Mouse (Mus musculus): ENCODE measurements around the gene Sh2d3c. TPM values are rescaled to one million over a fixed set of nuclear protein-coding genes. Genes with fewer than 3 reads are reported as not detected.
A peak's percentile ranks its signal among the peaks of the same experiment; 100 is the strongest.

The Sh2d3c gene
- total RNA-seq, 4 experiments from 2014 or later: 12.4 to 23.9 (median 18.0) TPM

DNA sequence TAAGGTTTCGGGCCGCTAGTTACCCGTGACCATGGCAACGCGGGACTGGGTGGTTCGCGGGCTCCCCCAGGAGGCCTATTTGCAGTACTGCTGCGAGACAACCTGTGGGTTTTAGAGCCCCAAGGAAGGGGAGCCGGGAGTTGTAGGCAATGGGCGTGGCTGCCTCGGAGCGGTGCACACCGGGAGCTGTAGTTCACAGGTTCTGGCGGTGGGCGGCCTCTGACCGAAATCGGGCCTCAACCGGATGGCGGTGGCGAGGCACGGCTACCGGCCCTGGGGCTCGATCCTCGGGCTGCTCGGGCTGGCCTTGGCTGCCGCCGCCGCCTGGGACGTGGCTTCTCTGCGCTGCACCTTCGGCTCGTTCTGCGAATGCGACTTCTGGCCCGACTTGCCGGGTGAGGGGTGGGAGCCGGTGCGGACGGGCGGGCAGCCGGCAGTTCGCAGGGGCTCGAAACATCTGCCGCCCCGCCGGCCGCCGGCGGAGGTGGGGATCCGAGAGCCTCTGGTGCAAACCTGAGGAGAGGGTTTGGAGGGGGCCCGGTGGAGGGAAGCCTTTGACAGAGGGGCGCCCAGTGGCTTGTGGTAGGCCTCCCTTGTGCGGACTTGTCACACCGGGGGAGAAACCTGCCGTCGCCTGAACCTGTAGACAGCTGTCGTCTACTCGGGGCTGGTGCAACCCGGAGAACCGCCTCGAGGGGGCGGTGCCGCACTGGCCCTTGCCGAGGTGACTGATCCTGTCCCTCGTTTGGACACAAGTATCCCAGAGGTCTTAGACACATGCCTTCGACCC, 36.4 kb downstream of the Sh2d3c start, which contains the start of gene Tor2a:
Gene Tor2a, plus strand, starts transcription at position 179 of the 790 bp plus-strand sequence.
- DNase-seq: peak; percentile 96

DNA sequence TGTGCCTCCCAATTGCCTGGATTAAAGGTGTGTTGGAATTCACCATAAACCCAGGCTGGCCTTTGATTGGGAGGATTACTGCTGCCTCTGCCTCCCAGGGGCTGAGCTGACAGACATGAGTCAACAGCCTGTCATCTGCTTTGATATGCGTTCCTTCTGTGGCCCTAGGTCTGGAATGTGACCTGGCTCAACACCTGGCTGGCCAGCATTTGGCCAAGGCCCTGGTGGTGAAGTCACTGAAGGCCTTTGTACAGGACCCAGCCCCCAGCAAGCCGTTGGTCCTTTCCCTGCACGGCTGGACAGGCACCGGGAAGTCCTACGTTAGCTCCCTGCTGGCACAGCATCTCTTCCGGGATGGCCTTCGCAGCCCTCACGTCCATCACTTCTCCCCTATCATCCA, 37.6 kb downstream of the Sh2d3c start:
- no peak for DNase-seq

DNA sequence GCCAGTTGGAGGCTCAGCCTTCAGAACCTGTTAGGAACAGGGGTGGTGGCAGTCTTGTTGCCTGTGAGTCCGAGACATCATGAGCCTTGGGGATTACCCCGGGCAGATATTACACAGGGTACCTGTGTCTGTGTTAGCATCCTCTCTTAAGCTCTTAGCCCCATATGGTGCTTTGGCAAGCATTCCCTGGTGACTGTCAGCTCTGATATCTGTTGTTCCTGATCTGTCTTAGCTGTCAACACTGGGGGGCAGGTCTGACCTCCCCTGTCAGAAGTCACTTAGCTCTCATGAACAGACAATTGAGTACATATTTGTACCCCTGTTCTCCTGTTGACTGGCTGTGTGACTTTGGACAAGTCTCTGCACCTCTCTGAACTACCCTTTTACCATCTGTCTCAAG, 38.1 kb downstream of the Sh2d3c start:
- DNase-seq: no peak

DNA sequence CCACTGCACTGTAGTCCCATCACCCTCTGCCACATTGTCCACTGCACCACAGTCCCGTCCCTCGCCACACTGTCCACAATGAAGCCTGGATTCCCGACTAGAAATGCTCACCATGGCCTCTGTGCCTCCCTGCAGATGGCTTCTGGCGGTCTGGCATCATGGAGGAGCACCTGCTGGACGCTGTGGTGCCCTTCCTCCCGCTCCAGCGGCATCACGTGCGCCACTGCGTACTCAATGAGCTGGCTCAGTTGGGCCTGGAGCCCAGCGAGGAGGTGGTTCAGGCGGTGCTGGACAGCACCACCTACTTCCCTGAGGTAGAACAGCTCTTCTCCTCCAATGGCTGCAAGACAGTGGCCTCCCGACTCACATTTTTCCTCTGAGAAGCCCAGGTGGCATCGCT, 40.5 kb downstream of the Sh2d3c start:
- DNase-seq: no peak

DNA sequence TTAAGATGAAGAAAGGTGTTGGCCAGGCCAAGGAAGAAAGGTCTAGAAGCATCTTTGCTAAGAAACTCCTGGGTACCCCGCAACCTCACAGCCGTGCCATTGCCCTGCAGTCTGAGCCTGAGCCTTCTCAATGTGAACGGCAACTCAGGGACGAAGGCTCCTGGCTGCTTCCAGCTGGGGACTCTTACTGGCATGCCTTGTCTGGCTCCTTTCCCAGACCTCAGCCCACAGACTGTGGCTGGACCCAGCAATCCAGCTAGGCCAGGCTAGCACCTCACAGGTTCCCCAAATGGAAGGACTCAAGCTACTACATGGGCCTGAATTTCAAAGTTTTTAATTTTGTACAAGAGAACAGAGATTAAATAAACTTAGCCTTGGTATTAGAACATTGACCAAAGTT, 41.0 kb downstream of the Sh2d3c start:
- no peak for DNase-seq

DNA sequence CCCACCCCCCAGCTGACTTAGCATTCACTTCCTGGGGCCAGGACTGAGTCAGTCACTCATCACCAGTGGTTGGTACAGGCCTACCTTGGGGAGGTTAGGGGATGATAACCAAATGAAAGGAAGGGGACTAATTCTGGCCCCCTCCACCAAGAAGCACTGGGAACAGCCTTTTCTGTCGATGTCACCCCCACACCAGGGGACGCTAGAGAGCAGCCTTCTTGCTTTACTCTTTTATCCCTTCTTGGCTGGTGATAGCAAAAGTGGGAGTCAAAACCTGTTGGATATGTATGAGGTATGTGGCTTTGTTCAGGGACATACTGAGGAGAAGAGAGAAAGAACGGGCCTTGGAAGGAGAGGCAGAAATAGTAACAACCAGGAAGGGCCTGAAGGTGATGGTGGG, 42.5 kb downstream of the Sh2d3c start:
- DNase-seq: no peak

DNA sequence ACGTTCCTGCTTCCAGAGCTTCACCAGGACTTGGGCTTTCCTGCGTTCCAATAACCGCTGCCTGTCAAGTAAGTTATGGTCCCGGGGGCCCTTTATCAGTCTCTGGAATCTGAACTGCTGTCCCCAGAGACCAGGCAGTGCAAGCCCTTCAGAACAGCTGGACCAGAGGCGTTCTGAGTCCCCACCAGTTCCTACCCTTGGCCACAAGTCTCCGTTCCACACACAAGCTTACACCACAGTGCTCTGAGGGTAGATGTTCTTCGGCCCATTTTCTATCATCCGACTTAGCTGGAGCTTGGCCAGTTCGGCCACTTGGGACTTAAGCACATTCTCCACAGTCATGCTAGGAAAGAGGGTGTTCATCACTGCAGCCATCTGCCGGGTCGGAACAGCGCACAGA, 46.4 kb downstream of the Sh2d3c start:
- no peak for DNase-seq

DNA sequence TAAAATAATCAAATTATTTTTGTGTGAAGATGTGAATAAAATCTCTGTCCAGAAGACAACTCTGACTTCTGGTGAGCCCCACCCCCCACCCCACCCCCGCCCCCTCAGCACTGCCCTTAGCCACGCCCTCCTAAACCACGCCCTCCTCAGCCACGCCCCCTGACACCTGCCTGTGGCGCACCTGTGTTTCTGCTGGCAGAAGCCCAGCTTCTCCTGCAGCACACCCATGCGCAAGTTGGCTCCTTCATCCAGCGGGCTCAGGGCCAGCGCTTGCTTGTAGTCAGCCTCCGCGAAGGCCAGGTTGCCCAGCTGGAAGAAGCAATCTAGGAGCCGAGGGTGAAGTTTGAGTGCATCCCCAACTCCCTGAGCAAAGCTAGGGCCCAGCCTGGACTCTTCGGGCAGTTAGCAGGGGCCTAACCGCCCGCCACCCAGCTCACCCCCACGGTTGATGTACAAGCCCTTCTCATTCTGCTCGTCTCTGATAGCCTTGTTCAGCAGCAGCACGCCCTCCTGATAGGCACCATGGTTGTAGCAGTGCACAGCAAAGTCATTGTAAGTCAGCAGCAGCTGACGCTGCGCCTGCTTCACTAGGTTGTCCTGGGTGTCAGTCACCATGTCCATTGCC, 47.9 kb downstream of the Sh2d3c start:
- DNase-seq: no peak

DNA sequence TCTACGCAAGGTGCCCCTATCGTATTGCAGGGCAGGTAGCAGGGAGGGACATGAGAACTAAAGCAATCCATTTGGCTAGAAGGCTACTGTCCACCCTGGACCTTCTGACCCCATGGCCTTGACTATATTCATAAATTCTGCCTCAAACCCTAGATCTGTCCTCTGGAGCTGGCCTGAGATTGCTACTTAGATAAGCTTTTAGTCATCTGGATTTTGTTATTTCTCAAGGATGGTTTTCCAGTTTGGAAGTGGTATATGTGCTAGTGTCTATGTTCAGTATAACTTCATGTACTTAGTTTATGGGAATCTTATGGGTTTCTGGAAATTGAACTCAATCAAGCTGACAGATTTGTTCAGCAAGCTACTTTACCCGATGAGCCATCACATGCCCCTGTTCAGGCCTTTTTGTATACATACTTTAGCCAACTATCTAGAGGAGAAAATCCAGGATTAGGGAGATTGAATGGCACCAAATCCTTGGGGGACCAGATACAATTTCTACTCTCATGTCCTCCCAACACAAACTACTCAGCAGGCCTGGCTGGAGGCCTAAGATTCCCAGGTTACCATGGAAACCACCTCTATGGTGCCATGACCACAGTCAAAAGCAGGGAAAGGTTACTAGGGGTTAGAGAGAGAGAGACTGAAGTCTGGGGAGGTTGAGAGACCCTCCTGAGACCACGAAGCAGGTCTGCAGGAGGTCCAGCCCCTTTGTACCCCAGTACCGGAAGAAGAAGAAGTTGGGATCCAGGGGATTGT, 48.7 kb downstream of the Sh2d3c start:
- DNase-seq: no peak

DNA sequence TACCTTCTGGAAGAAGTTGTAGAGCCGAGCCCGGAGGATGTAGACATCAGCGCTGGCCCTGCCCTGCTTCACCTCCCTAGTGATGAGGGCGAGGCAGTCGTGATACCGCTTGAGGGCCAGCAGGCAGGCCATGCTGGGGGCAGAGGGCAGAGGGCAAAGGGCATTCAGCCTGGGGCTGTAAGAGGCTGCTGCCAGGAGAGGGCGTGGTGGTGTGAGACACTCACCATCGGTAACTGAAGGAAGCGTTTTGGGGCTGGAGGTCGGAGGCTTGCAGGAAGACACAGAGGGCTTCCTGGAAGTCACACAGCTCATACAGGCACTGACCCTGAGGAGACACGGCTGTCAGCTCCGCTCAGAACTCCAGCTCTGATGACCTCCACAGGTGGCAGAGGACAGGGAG, 51.0 kb downstream of the Sh2d3c start:
- DNase-seq: no peak

DNA sequence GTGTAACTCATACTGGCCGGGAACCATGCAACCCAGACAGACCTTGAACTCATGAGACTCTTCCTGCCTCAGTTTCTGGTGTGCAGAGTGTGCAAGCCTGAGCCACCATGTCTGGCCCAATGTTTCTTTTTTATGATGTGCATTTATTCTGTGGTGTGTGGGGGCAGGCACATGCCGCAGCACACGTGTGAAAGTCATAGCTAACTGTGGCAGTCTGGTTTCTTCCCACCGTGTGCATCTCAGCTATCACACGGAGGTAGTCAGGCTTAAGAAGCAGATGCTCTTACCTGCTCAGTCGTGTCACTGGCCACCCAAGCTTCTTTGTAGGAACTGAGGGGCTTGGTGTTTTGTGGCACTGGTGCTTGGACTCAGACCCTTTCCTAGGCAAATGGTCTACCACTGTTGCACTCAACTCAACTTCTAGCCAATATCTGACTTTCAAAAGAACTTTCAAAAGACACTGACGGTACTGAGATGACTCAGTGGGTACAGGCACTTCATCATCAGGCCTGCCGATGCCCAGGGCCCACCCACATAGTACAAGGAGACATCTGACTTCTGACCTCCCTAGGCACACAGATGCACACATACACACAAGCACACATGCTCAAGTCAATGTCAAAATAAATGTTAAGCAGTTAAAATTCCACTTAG, 51.9 kb downstream of the Sh2d3c start:
- no peak for DNase-seq

DNA sequence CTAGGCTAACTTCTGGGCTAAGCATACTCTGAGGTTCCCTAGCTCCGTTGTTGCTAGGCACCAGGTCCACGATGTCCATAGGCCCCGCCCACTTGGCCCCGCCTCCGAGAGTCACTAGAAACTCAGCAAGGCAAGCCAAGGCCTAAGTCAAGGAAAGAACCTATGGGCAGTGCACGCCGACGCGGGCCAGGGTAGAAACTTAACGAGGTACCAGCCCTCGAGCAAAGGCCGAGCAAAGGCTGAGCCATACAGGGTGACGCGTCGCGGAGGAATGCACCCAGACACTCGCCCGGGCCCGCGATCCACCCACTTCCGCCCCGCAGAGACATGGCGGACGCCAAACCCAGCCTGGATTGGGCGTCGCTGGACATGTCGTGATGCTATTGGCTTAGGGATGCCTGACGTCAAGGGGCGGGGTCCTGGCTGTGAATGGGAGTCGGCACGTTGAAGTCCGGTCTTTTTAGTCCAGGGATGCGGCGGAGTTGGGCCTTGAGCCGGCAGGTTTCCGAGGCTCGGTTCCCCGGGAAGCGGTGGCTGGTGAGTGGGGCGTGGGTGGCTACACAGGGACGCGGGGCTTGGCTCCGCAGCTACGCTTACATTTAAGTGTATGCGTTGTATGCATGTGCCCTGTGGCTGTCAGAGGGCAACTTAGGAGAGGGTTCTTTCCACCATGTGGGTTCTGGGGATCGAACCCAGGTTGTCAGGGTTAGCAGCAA, 54.7 kb downstream of the Sh2d3c start, which contains the start of the genes Ttc16 and Ptrh1:
Gene Ttc16, minus strand, starts transcription at position 275 of the 716 bp plus-strand sequence.
Gene Ptrh1, plus strand, starts transcription at position 428 of the 716 bp plus-strand sequence.
- DNase-seq: peak; percentile 98

DNA sequence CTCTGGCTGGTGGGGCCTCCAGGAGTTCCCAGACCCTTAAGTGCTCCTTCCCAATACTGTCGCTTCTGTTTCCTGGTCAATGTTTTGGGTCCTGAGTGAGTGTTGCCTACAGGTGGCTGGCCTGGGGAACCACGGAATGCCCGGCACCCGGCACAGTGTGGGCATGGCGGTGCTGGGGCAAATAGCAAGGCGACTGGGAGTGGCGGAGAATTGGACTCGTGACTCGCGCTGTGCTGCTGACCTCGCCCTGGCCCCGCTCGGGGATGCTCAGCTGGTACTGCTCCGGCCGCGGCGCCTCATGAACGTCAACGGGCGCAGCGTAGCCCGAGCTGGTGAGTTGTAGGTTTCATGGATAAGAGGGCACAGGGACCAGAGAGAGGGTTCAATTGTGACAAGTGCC, 55.3 kb downstream of the Sh2d3c start:
- DNase-seq: no peak

DNA sequence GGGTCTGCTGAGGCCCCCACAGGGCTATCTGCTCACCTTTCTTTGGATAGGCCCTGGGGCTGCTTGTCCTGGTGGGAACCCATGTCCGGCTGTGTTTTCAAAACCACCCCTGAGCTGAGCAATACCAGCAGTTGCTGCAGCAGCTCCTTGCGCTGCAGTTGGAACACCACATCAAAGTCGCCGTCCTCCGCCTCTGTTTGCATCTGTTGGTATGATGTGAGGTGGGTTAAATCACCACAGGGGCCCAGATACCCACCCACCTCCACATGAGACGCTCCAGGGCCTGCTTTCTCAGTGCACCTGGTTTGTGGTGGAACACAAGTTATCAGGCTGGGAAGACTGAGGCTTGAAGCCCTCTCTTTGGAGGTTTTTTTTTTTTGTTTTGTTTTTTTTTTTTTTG, 57.2 kb downstream of the Sh2d3c start:
- no peak for DNase-seq

DNA sequence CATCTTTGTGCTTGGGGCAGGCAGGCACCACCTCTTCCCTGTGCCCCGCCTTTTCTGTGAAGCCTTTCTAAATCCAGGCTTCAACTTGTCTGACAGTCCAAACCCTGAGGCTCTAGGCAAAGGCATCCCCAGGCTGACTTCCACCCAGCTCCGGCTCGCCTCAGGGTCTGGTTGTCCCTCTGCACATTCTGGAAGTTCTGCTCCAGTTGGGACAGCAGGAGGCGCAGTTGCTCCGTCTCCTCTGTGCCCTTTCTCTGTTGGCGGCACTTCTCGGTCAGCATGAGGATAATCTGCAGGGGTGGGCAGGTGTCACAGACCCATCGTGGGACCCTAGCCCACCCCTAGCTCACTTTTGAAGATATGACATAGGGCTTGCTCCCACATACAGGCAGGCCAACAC, 58.3 kb downstream of the Sh2d3c start:
- DNase-seq: no peak

DNA sequence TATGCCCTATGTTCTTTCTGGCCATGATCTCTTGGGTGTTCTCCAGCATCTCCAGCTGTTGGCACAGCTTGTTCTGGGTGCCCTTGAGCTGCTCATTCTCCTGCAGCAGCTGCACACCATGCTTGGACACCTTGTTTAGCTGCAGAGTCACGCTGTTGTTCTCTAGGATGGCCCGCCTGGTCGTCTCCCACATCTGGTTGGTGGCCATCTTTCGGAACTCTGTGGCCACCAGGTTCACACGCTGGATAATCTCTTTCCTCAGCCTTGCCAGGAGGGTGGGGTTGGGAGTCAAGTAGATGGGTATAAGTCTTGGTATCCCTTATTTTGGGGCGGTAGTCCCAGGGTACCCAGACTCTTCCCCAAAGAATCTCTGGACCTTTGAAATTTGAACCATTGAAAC, 58.9 kb downstream of the Sh2d3c start:
- DNase-seq: no peak

DNA sequence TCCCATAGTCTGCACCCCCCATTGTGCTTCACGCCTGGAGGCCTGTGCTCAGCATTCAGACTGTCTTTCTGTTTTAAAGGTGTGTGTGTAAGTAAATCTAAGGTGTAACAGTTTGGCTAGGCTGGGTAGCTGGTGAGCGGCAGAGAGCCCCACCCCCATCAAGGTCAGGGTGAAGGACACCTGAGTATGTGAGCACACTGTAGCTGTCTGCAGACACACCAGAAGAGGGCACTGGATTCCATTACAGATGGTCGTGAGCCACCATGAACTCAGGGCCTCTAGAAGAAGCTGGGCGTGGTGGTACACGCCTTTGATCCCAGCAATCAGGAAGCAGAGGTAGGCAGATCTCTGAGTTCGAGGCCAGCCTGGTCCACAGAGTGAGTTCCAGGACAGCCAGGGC, 60.9 kb downstream of the Sh2d3c start:
- DNase-seq: no peak

DNA sequence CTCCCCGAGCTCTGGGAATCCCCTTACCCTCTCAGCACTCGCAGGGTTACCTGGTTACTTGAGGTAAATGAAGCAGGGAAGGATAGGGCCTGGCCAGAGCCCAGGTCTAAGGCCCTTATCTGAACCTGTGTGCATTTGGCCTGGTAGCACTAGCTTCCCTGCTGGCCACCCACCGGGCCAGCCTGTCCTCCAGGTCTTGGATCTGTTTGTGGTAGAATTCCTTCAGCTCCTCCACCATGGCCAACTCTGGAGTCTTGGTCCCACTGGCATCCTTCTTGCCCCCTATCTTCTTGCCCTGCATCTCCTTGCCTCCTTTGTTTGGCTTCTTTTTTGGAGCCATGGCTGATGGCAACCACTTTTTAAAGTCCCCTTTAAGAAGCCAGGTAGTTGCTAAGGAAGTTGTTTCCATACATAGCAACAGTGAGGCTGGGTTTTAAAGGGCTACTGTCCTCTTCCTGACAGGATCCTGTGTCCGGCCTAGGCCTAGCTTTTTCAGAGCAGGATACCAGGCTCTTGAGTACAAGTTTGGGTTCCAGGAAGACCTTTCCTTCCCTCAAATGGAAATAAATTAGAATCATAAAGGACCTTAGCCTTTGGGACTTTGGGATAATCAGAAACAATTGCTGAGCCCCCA, 63.3 kb downstream of the Sh2d3c start, which contains the start of gene Cfap157:
Gene Cfap157, minus strand, starts transcription at position 381 of the 634 bp plus-strand sequence.
- no peak for DNase-seq

DNA sequence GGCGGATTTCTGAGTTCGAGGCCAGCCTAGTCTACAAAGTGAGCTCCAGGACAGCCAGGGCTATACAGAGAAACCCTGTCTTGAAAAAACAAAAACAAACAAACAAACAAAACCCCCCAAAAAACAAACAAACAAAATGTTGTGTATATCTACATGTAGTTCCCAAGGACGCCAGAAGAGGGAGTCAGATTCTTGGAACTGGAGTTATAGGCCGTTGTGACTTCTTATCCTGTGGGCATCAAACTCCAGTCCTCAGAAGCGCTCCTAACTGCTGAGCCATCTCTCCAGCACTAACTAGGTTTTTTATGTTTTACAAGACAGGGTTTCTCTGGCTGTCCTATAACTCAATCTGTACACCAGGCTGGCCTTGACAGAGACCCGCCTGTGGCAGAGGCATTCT, 66.3 kb downstream of the Sh2d3c start:
- no peak for DNase-seq

DNA sequence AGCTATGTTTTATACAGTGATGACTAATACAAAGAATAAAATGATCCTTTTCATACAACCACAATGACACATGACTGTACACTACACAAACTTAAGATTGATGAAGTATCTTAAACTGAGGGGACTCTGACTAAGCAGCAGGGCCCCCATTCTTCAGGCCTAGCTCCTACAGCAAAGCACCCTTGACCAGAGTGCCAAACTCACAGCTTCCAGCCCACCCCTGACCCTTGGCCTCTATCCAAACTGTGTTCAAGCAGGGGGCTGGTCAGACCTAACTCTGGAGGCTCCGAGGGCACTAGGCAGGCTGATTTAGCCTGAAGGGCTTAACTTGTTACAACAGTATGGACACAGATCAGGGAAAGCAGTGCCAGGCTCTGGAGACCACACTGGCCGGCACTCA, 67.7 kb downstream of the Sh2d3c start:
- no peak for DNase-seq

DNA sequence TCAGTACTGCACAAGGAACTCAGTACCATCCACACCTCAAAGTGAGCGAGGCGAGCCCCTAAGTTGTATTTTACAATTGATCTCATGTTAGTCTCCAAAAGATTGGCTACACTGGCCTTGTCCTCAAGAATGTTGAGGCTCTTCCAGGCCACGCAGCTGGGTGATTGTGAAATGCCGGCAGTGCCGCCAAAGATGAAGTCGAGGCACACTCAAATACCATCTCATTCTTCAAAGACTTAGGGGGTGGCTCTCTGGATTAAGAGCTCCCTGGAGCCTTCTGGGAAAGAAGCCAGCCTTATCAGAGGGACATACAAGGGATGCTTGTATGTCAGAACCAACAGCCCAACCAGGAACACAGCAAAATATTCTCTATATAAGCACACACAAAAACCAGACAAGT, 70.4 kb downstream of the Sh2d3c start:
- DNase-seq: no peak

Measured in adrenal gland, adult 8-10 months (tissue).